Mouse (Mus musculus): ENCODE results near the gene Prr36.

GRCm38 (mm10) chr8:4162786-4163185 is 54.5 kb downstream of the Prr36 start:
- TF ChIP-seq CTCF (IDR thresholded peaks at IDR 0.05; ENCODE audit: low read depth, low read length), result no peak
- no peak for TF ChIP-seq GATA1 (IDR thresholded peaks at IDR 0.05; ENCODE audit: borderline replicate concordance, low read length)
- TF ChIP-seq TAL1 (conservative IDR thresholded peaks at IDR 0.05; ENCODE audit: low read depth, low read length), result no peak

Measured in G1E (cell line).